Mouse (Mus musculus) bone marrow macrophage, adult 2 months (primary cell): ENCODE measurements at regions not wholly inside any gene's neighbourhood (a gene's known extent, or its start where the extent isn't known, plus 50 kb on each side); places are given as distances from the start of the nearest gene placed in this dataset.

Experiments used
- CTCF ChIP-seq: IDR thresholded peaks from 2 replicates; pipeline ENCODE4 v1.5.1; 2012; ENCODE audit warnings: low read depth, mild to moderate bottlenecking, low read length, moderate library complexity
- POLR2A ChIP-seq: IDR thresholded peaks from 2 replicates; pipeline ENCODE4 v1.6.1; 2012; ENCODE audit warnings: mild to moderate bottlenecking, low read depth, low read length, borderline replicate concordance

GRCm38 (mm10) chr2:50813568-50814461 lies 335.1 kb downstream of the Rnd3 start:
- no peak for TF ChIP-seq CTCF
- no peak for TF ChIP-seq POLR2A
